Mouse (Mus musculus) limb, embryonic 12.5 days (tissue): ENCODE measurements at regions not wholly inside any gene's neighbourhood (a gene's known extent, or its start where the extent isn't known, plus 50 kb on each side); places are given as distances from the start of the nearest gene placed in this dataset.

Experiments
- ATAC-seq: fragments of 200-750 bp; cut with Nextera tagmentation; 2 replicates; pipeline ENCODE4 v1.8.0; 2017; ENCODE audit warnings: low read depth, moderate TSS enrichment; ENCODE audit not compliant: insufficient number of reproducible peaks, insufficient read depth, low FRiP score, low TSS enrichment
- H3K27ac ChIP-seq: fragments of 300-500 bp; sonication (generic); 2 replicates; pipeline ENCODE4 v1.5.1; 2016; ENCODE audit warnings: mild to moderate bottlenecking, moderate library complexity
- H3K27me3 ChIP-seq: fragments of 300-500 bp; sonication (generic); 2 replicates; pipeline ENCODE4 v1.6.1; 2016; ENCODE audit warnings: mild to moderate bottlenecking, moderate library complexity
- H3K36me3 ChIP-seq: fragments of 300-500 bp; sonication (generic); 2 replicates; pipeline ENCODE4 v1.6.1; 2016; ENCODE audit warnings: mild to moderate bottlenecking, moderate library complexity
- H3K4me1 ChIP-seq: fragments of 300-500 bp; sonication (generic); replicated peaks from 2 replicates; pipeline ENCODE4 v1.6.1; 2016
- H3K4me2 ChIP-seq: fragments of 300-500 bp; sonication (generic); 2 replicates; pipeline ENCODE4 v1.6.1; 2016; ENCODE audit warnings: mild to moderate bottlenecking, moderate library complexity
- H3K4me3 ChIP-seq: fragments of 300-500 bp; sonication (generic); replicated peaks from 2 replicates; pipeline ENCODE4 v1.5.1; 2016; ENCODE audit warnings: mild to moderate bottlenecking
- H3K9ac ChIP-seq: fragments of 300-500 bp; sonication (generic); replicated peaks from 2 replicates; pipeline ENCODE4 v1.6.1; 2016; ENCODE audit warnings: mild to moderate bottlenecking, moderate library complexity
- H3K9me3 ChIP-seq: fragments of 300-500 bp; sonication (generic); 2 replicates; pipeline ENCODE4 v1.6.1; 2016; ENCODE audit warnings: mild to moderate bottlenecking, moderate library complexity
- WGBS: fragments of 180-500 bp; shearing (Covaris S2); methylation state at CpG from one replicate; pipeline ENCODE4 v1.1.7; 2016; 5-methylcytosine and 5-hydroxymethylcytosine counted together

GRCm38 (mm10) chr16:93092796-93093195 is 266.8 kb upstream of the Runx1 start:
- peak overlapping the region; percentile 41 for H3K27ac ChIP-seq

GRCm38 (mm10) chr16:93085227-93085883 is 259.4 kb upstream of the Runx1 start:
- H3K27me3 ChIP-seq = peaks cover 3% of the 10 kb centered on the region; the same call in 1 of the 2 replicates
- H3K9ac ChIP-seq = no peak overlapping the region
- H3K4me1 ChIP-seq = peaks cover 13% of the 10 kb centered on the region
- 90% methylated on average over 10 of the region's 10 CpGs for WGBS
- no peak overlapping the region for H3K4me2 ChIP-seq
- no peak overlapping the region for H3K4me3 ChIP-seq
- ATAC-seq = no peak
- no peak overlapping the region for H3K27ac ChIP-seq
- no peaks in the 10 kb centered on the region for H3K36me3 ChIP-seq
- H3K9me3 ChIP-seq = no peaks in the 10 kb centered on the region

More at GRCm38 (mm10) chr16:93092796-93093195, 266.8 kb upstream of the Runx1 start:
- H3K4me1 ChIP-seq = peaks cover 17% of the 10 kb centered on the region
- no peaks in the 10 kb centered on the region for H3K9me3 ChIP-seq
- H3K4me3 ChIP-seq = no peak overlapping the region
- H3K4me2 ChIP-seq = no peak overlapping the region
- WGBS = 42% methylated on average over 7 of the region's 7 CpGs
- no peaks in the 10 kb centered on the region for H3K27me3 ChIP-seq
- no peaks in the 10 kb centered on the region for H3K36me3 ChIP-seq
- H3K9ac ChIP-seq = no peak overlapping the region
- ATAC-seq = no peak

- no peaks in the 10 kb centered on the region for H3K9me3 ChIP-seq
- no peaks in the 10 kb centered on the region for H3K36me3 ChIP-seq
- 63% methylated on average over 2 of the region's 2 CpGs for WGBS
- H3K4me3 ChIP-seq = no peak overlapping the region
- peaks cover 21% of the 10 kb centered on the region for H3K4me1 ChIP-seq
- no peak for ATAC-seq
- no peak overlapping the region for H3K9ac ChIP-seq
- H3K27ac ChIP-seq = no peak overlapping the region
- peaks cover 3% of the 10 kb centered on the region; the same call in 1 of the 2 replicates for H3K27me3 ChIP-seq
- no peak overlapping the region for H3K4me2 ChIP-seq
These were observed 257.8 kb upstream of the Runx1 start for GRCm38 (mm10) chr16:93083756-93084155.

GRCm38 (mm10) chr16:93083142-93083541 is 257.2 kb upstream of the Runx1 start:
- 76% methylated on average over 1 of the region's 1 CpGs for WGBS
- H3K4me1 ChIP-seq = peaks cover 16% of the 10 kb centered on the region
- no peak overlapping the region for H3K4me3 ChIP-seq
- H3K27me3 ChIP-seq = peaks cover 4% of the 10 kb centered on the region; the same call in 1 of the 2 replicates
- no peak overlapping the region for H3K27ac ChIP-seq
- H3K9me3 ChIP-seq = no peaks in the 10 kb centered on the region
- ATAC-seq = no peak
- no peaks in the 10 kb centered on the region for H3K36me3 ChIP-seq
- no peak overlapping the region for H3K4me2 ChIP-seq
- no peak overlapping the region for H3K9ac ChIP-seq

GRCm38 (mm10) chr16:93081533-93081932 is 255.6 kb upstream of the Runx1 start:
- no peak overlapping the region for H3K9ac ChIP-seq
- no peak for ATAC-seq
- peaks cover 14% of the 10 kb centered on the region for H3K4me1 ChIP-seq
- H3K36me3 ChIP-seq = no peaks in the 10 kb centered on the region
- no peak overlapping the region for H3K27ac ChIP-seq
- no peak overlapping the region for H3K4me3 ChIP-seq
- H3K9me3 ChIP-seq = no peaks in the 10 kb centered on the region
- H3K27me3 ChIP-seq = peaks cover 5% of the 10 kb centered on the region; the same call in 1 of the 2 replicates
- WGBS = 91% methylated on average over 2 of the region's 2 CpGs
- H3K4me2 ChIP-seq = no peak overlapping the region

GRCm38 (mm10) chr16:93079660-93080390 is 253.9 kb upstream of the Runx1 start:
- Histone ChIP-seq H3K4me2 (peak overlapping the region; percentile 51), H3K4me3 (peak overlapping the region; percentile 20), H3K36me3 (no peaks in the 10 kb centered on the region), H3K9me3 (no peaks in the 10 kb centered on the region), H3K9ac (no peak overlapping the region), H3K27me3 (peaks cover 5% of the 10 kb centered on the region; the same call in 1 of the 2 replicates), H3K4me1 (peaks cover 28% of the 10 kb centered on the region), H3K27ac (peak overlapping the region; percentile 57; the same call in 1 of the 2 replicates)
- ATAC-seq = peak; percentile 80; the same call in 1 of the 2 replicates
- 19% methylated on average over 17 of the region's 17 CpGs for WGBS

- H3K4me1 ChIP-seq = peaks cover 28% of the 10 kb centered on the region
- no peaks in the 10 kb centered on the region for H3K9me3 ChIP-seq
- 0 out of 2 replicates have a peak overlapping the region, but pooled peaks have one; percentile 57 for H3K27ac ChIP-seq
- H3K4me2 ChIP-seq = peak overlapping the region; percentile 51
- H3K4me3 ChIP-seq = no peak overlapping the region
- no peaks in the 10 kb centered on the region for H3K36me3 ChIP-seq
- H3K27me3 ChIP-seq = peaks cover 11% of the 10 kb centered on the region; the same call in 1 of the 2 replicates
- 80% methylated on average over 3 of the region's 3 CpGs for WGBS
- no peak overlapping the region for H3K9ac ChIP-seq
- ATAC-seq = no peak
These were observed 253.0 kb upstream of the Runx1 start for GRCm38 (mm10) chr16:93078909-93079308.

GRCm38 (mm10) chr16:93075488-93075887 is 249.5 kb upstream of the Runx1 start:
- peak; percentile 81 for ATAC-seq

GRCm38 (mm10) chr16:93072156-93072555 is 246.2 kb upstream of the Runx1 start:
- no peak; the same call in 1 of the 2 replicates for ATAC-seq
- WGBS = 51% methylated on average over 6 of the region's 6 CpGs

More at GRCm38 (mm10) chr16:93075488-93075887, 249.5 kb upstream of the Runx1 start:
- Histone ChIP-seq H3K9me3 (no peaks in the 10 kb centered on the region), H3K27me3 (peaks cover 11% of the 10 kb centered on the region; the same call in 1 of the 2 replicates), H3K9ac (no peak overlapping the region), H3K4me3 (no peak overlapping the region), H3K4me2 (peak overlapping the region; percentile 13; the same call in 1 of the 2 replicates), H3K4me1 (peaks cover 44% of the 10 kb centered on the region), H3K36me3 (no peaks in the 10 kb centered on the region), H3K27ac (0 out of 2 replicates have a peak overlapping the region, but pooled peaks have one; percentile 30)
- WGBS = 35% methylated on average over 11 of the region's 11 CpGs

GRCm38 (mm10) chr16:93071726-93072125 is 245.8 kb upstream of the Runx1 start:
- Histone ChIP-seq H3K4me3 (no peak overlapping the region), H3K9ac (0 out of 2 replicates have a peak overlapping the region, but pooled peaks have one; percentile 44), H3K36me3 (no peaks in the 10 kb centered on the region), H3K4me2 (no peak overlapping the region), H3K27ac (no peak overlapping the region), H3K9me3 (no peaks in the 10 kb centered on the region), H3K27me3 (peaks cover 9% of the 10 kb centered on the region; the same call in 1 of the 2 replicates), H3K4me1 (peaks cover 30% of the 10 kb centered on the region)
- ATAC-seq = no peak
- 61% methylated on average over 6 of the region's 6 CpGs for WGBS

More at GRCm38 (mm10) chr16:93072156-93072555, 246.2 kb upstream of the Runx1 start:
- Histone ChIP-seq H3K4me3 (no peak overlapping the region), H3K9ac (no peak overlapping the region), H3K4me2 (no peak overlapping the region), H3K4me1 (peaks cover 30% of the 10 kb centered on the region), H3K27ac (peak overlapping the region; percentile 25; the same call in 1 of the 2 replicates), H3K36me3 (no peaks in the 10 kb centered on the region), H3K27me3 (peaks cover 9% of the 10 kb centered on the region; the same call in 1 of the 2 replicates), H3K9me3 (no peaks in the 10 kb centered on the region)

- Histone ChIP-seq H3K4me3 (no peak overlapping the region), H3K27me3 (no peaks in the 10 kb centered on the region), H3K4me1 (peaks cover 9% of the 10 kb centered on the region), H3K4me2 (no peak overlapping the region), H3K36me3 (no peaks in the 10 kb centered on the region), H3K9ac (no peak overlapping the region), H3K27ac (no peak overlapping the region), H3K9me3 (no peaks in the 10 kb centered on the region)
- no peak for ATAC-seq
- WGBS = 78% methylated on average over 2 of the region's 2 CpGs
These were observed 240.9 kb upstream of the Runx1 start for GRCm38 (mm10) chr16:93066821-93067220.
